Mouse (Mus musculus): Measurements from ENCODE around the gene Nupr1. TPM values are rescaled to one million over a fixed set of nuclear protein-coding genes. Genes with fewer than 3 reads are reported as not detected.
A peak's percentile ranks its signal among the peaks of the same experiment; 100 is the strongest.

Gene Nupr1
- polyA plus RNA-seq, 1 experiment from 2014 or later = 182 TPM

DNA sequence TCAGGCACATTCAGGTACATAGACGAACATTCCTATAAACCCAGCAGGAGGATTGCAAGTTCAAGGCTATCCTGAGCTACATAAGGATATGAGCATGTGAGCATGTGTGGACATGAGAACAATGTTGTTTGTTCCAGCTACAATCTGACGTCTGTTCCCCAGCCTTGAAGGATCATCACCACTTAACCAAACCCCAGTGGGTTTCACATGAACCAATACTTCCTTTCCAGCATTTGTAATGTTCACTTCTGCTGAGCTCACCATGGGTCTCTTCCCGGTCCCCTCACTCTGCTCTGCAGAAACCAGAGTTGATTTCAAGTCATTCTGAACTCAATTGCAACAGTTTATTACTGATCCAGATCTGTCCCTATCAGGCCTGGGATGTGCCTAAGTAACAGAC lies 28.0 kb downstream of the Nupr1 start:
- Histone ChIP-seq H3K36me3 (ENCODE audit: control insufficient read depth, insufficient read depth, low read length) (no peaks in the 10 kb centered on the region), H3K27me3 (ENCODE audit: control insufficient read depth, insufficient read depth, low read length) (no peaks in the 10 kb centered on the region), H3K4me3 (ENCODE audit: low read depth, low read length) (no peak overlapping the region), H3K27ac (replicated peaks) (no peak overlapping the region), H3K4me1 (replicated peaks; ENCODE audit: control insufficient read depth, insufficient read depth) (no peaks in the 10 kb centered on the region), H3K4me2 (replicated peaks; ENCODE audit: low read depth) (no peak overlapping the region), H3K9me3 (ENCODE audit: control insufficient read depth, low read length) (no peaks in the 10 kb centered on the region), H3K9ac (ENCODE audit: low read length) (no peak overlapping the region)
- DNase-seq (ENCODE audit: low spot score) (no peak), ATAC-seq (ENCODE audit: low FRiP score, low TSS enrichment) (no peak)
- TF ChIP-seq EP300 (optimal IDR thresholded peaks at IDR 0.05) (no peak), CTCF (IDR thresholded peaks at IDR 0.05; ENCODE audit: low read depth) (no peak)
- WGBS = 82% methylated on average over 3 of the region's 3 CpGs

GRCm38 (mm10) chr7:126601896-126602295 lies 28.8 kb downstream of the Nupr1 start:
- Histone ChIP-seq H3K4me2 (replicated peaks; ENCODE audit: low read depth) (no peak overlapping the region), H3K27ac (replicated peaks) (no peak overlapping the region), H3K9ac (ENCODE audit: low read length) (no peak overlapping the region), H3K9me3 (ENCODE audit: control insufficient read depth, low read length) (no peaks in the 10 kb centered on the region), H3K4me1 (replicated peaks; ENCODE audit: control insufficient read depth, insufficient read depth) (no peaks in the 10 kb centered on the region), H3K36me3 (ENCODE audit: control insufficient read depth, insufficient read depth, low read length) (no peaks in the 10 kb centered on the region), H3K27me3 (ENCODE audit: control insufficient read depth, insufficient read depth, low read length) (no peaks in the 10 kb centered on the region), H3K4me3 (ENCODE audit: low read depth, low read length) (no peak overlapping the region)
- ATAC-seq (ENCODE audit: low FRiP score, low TSS enrichment) (no peak), DNase-seq (ENCODE audit: low spot score) (no peak)
- TF ChIP-seq EP300 (optimal IDR thresholded peaks at IDR 0.05) (no peak), CTCF (IDR thresholded peaks at IDR 0.05; ENCODE audit: low read depth) (no peak)
- 33% methylated on average over 3 of the region's 5 CpGs for WGBS

GRCm38 (mm10) chr7:126598919-126599318 lies 31.7 kb downstream of the Nupr1 start:
- no peaks in the 10 kb centered on the region for H3K9me3 ChIP-seq (ENCODE audit: control insufficient read depth, low read length)
- no peak overlapping the region for H3K4me3 ChIP-seq (ENCODE audit: low read depth, low read length)
- DNase-seq (ENCODE audit: low spot score) = no peak
- TF ChIP-seq EP300 (optimal IDR thresholded peaks at IDR 0.05) (no peak), CTCF (IDR thresholded peaks at IDR 0.05; ENCODE audit: low read depth) (no peak)
- 71% methylated on average over 6 of the region's 6 CpGs for WGBS
- no peaks in the 10 kb centered on the region for H3K36me3 ChIP-seq (ENCODE audit: control insufficient read depth, insufficient read depth, low read length)
- no peak for ATAC-seq (ENCODE audit: low FRiP score, low TSS enrichment)
- H3K27ac ChIP-seq (replicated peaks) = peak overlapping the region; percentile 53; the same call in 1 of the 2 replicates
- H3K4me2 ChIP-seq (replicated peaks; ENCODE audit: low read depth) = no peak overlapping the region
- no peaks in the 10 kb centered on the region for H3K4me1 ChIP-seq (replicated peaks; ENCODE audit: control insufficient read depth, insufficient read depth)
- no peaks in the 10 kb centered on the region for H3K27me3 ChIP-seq (ENCODE audit: control insufficient read depth, insufficient read depth, low read length)
- H3K9ac ChIP-seq (ENCODE audit: low read length) = no peak overlapping the region

GRCm38 (mm10) chr7:126596414-126596813 lies 34.2 kb downstream of the Nupr1 start:
- Histone ChIP-seq H3K27ac (replicated peaks) (no peak overlapping the region), H3K4me3 (ENCODE audit: low read depth, low read length) (no peak overlapping the region), H3K9me3 (ENCODE audit: control insufficient read depth, low read length) (no peaks in the 10 kb centered on the region), H3K4me2 (replicated peaks; ENCODE audit: low read depth) (no peak overlapping the region), H3K27me3 (ENCODE audit: control insufficient read depth, insufficient read depth, low read length) (no peaks in the 10 kb centered on the region), H3K9ac (ENCODE audit: low read length) (no peak overlapping the region), H3K36me3 (ENCODE audit: control insufficient read depth, insufficient read depth, low read length) (no peaks in the 10 kb centered on the region), H3K4me1 (replicated peaks; ENCODE audit: control insufficient read depth, insufficient read depth) (no peaks in the 10 kb centered on the region)
- 48% methylated on average over 6 of the region's 6 CpGs for WGBS
- DNase-seq (ENCODE audit: low spot score) = no peak
- no peak for TF ChIP-seq EP300 (optimal IDR thresholded peaks at IDR 0.05)
- TF ChIP-seq CTCF (IDR thresholded peaks at IDR 0.05; ENCODE audit: low read depth) = no peak
- no peak for ATAC-seq (ENCODE audit: low FRiP score, low TSS enrichment)

- TF ChIP-seq EP300 (optimal IDR thresholded peaks at IDR 0.05) = no peak
- TF ChIP-seq CTCF (IDR thresholded peaks at IDR 0.05; ENCODE audit: low read depth) = no peak
Measured at GRCm38 (mm10) chr7:126595890-126596289, 34.8 kb downstream of the Nupr1 start.

DNA sequence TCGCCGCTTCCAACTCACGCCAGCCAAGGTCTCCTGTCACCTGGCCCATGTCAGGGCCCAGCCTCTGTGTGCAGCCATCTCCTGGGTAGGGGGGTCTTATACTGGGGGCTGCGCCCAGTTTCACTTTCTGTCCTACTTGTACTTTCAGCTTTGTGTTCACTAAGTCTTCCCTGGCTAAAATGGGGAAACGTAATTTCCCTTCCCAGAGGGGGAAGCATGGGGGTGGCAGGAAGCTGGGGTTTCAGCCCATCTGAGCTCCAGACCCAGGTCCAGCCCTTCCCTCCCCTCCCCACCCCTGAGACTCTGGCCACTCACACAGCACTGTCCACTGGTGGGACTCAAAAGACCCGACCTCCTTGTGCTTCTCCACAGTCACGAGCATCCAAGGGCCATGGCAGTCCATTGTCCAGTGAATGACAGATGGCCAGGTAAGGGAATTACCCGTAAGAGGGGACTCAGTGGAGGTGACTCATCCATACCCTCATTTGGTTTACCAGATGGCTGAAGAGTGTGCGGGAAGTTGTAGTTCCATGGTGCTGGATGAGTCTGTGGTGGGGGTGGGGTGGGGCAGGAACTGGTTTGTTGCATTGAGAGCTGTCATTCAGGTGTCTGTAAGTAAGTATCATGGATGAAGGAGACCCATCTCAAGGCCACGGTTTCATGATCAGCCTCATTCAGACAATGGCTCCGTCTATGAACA lies 35.6 kb downstream of the Nupr1 start, which contains the start of gene Il27:
Gene Il27 (minus strand): TSS at position 80 of the 700 bp plus-strand sequence.
- Histone ChIP-seq H3K4me3 (ENCODE audit: low read depth, low read length) (no peak within 1 kb of the TSS), H3K27me3 (ENCODE audit: control insufficient read depth, insufficient read depth, low read length) (no peaks in the 10 kb centered on the region), H3K9me3 (ENCODE audit: control insufficient read depth, low read length) (no peaks in the 10 kb centered on the region), H3K27ac (replicated peaks) (no peak within 1 kb of the TSS), H3K4me2 (replicated peaks; ENCODE audit: low read depth) (no peak within 1 kb of the TSS), H3K36me3 (ENCODE audit: control insufficient read depth, insufficient read depth, low read length) (no peaks in the 10 kb centered on the region), H3K4me1 (replicated peaks; ENCODE audit: control insufficient read depth, insufficient read depth) (no peaks in the 10 kb centered on the region), H3K9ac (ENCODE audit: low read length) (no peak within 1 kb of the TSS)
- TF ChIP-seq CTCF (IDR thresholded peaks at IDR 0.05; ENCODE audit: low read depth) = no peak
- ATAC-seq (ENCODE audit: low FRiP score, low TSS enrichment) (no peak), DNase-seq (ENCODE audit: low spot score) (no peak)
- WGBS = 77% methylated on average over 11 of the region's 11 CpGs

More at GRCm38 (mm10) chr7:126595890-126596289, 34.8 kb downstream of the Nupr1 start:
- H3K9ac ChIP-seq (ENCODE audit: low read length) = no peak overlapping the region
- H3K27ac ChIP-seq (replicated peaks) = no peak overlapping the region
- no peak for ATAC-seq (ENCODE audit: low FRiP score, low TSS enrichment)
- H3K9me3 ChIP-seq (ENCODE audit: control insufficient read depth, low read length) = no peaks in the 10 kb centered on the region
- WGBS = 74% methylated on average over 5 of the region's 5 CpGs
- H3K4me3 ChIP-seq (ENCODE audit: low read depth, low read length) = no peak overlapping the region
- no peaks in the 10 kb centered on the region for H3K36me3 ChIP-seq (ENCODE audit: control insufficient read depth, insufficient read depth, low read length)
- DNase-seq (ENCODE audit: low spot score) = no peak
- no peaks in the 10 kb centered on the region for H3K4me1 ChIP-seq (replicated peaks; ENCODE audit: control insufficient read depth, insufficient read depth)
- no peaks in the 10 kb centered on the region for H3K27me3 ChIP-seq (ENCODE audit: control insufficient read depth, insufficient read depth, low read length)
- H3K4me2 ChIP-seq (replicated peaks; ENCODE audit: low read depth) = no peak overlapping the region
